Mouse (Mus musculus) neural tube, embryonic 13.5 days (tissue): ENCODE measurements around the gene Tas2r143. TPM values are rescaled to one million over a fixed set of nuclear protein-coding genes. Genes with fewer than 3 reads are reported as not detected.

Source experiments
- ATAC-seq: fragments of 200-750 bp; cut with Nextera tagmentation; 2 replicates; pipeline ENCODE4 v1.8.0; 2017; ENCODE audit warnings: low read depth, mild to moderate bottlenecking, moderate TSS enrichment, moderate library complexity
- H3K27ac ChIP-seq: fragments of 300-500 bp; sonication (generic); replicated peaks from 2 replicates; pipeline ENCODE4 v1.5.1; 2015; ENCODE audit warnings: moderate library complexity, mild to moderate bottlenecking, inconsistent platforms
- H3K27me3 ChIP-seq: fragments of 300-500 bp; sonication (generic); 2 replicates; pipeline ENCODE4 v1.6.1; 2015; ENCODE audit warnings: mild to moderate bottlenecking, inconsistent platforms
- H3K36me3 ChIP-seq: fragments of 300-500 bp; sonication (generic); 2 replicates; pipeline ENCODE4 v1.6.1; 2015; ENCODE audit warnings: mild to moderate bottlenecking, inconsistent platforms
- H3K4me1 ChIP-seq: fragments of 300-500 bp; sonication (generic); replicated peaks from 2 replicates; pipeline ENCODE4 v1.6.1; 2015; ENCODE audit warnings: inconsistent platforms
- H3K4me2 ChIP-seq: fragments of 300-500 bp; sonication (generic); 2 replicates; pipeline ENCODE4 v1.6.1; 2015; ENCODE audit warnings: inconsistent platforms, mild to moderate bottlenecking, moderate library complexity
- H3K4me3 ChIP-seq: fragments of 300-500 bp; sonication (generic); 2 replicates; pipeline ENCODE4 v1.5.1; 2015; ENCODE audit warnings: mild to moderate bottlenecking, inconsistent platforms
- H3K9ac ChIP-seq: fragments of 300-500 bp; sonication (generic); 2 replicates; pipeline ENCODE4 v1.6.1; 2015; ENCODE audit warnings: moderate library complexity, mild to moderate bottlenecking, inconsistent platforms
- H3K9me3 ChIP-seq: fragments of 300-500 bp; sonication (generic); 2 replicates; pipeline ENCODE4 v1.6.1; 2016; ENCODE audit warnings: inconsistent platforms
- WGBS: fragments of 180-500 bp; shearing (Covaris S2); methylation state at CpG from one replicate; pipeline ENCODE4 v1.1.7; 2015; 5-methylcytosine and 5-hydroxymethylcytosine counted together
- polyA plus RNA-seq: library from polyadenylated mRNA; unstranded; fragments of >200 nt; fragmentation: Nextera tagmentation; extraction: Ambion mirVana; gene quantifications from 2 replicates; pipeline ENCODE4 v1.2.1, GENCODE M21; 2015

Gene Tas2r143
- polyA plus RNA-seq, 1 experiment from 2014 or later, result not detected

DNA sequence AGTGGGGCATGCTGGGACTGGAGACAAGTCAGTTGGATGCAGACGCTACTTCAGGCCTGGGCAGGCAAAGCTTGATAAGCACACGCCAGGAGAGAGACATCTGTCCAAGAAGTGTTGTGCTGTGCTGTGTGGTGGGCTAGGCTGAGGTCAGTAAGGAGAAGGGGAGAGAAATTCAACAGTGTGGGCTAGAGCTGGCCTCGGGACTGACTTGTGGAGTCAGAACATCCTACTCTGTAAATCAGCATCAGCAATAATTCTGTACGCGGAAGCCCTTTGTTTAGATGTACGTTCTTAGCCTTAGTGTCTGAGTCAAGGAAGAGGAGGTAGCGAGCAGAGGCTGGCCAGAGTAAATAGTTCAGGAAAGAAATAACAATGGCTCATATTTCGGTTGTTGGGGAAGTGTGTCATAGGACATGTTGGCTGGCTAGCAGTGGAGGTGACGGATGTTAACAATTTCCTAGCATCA lies 18.1 kb upstream of the Tas2r143 start:
- H3K4me2 ChIP-seq, result no peak overlapping the region
- H3K27ac ChIP-seq, result no peak overlapping the region; the same call in 1 of the 2 replicates
- 70% methylated on average over 9 of the region's 9 CpGs for WGBS
- no peaks in the 10 kb centered on the region; the same call in 1 of the 2 replicates for H3K4me1 ChIP-seq
- no peaks in the 10 kb centered on the region for H3K27me3 ChIP-seq
- H3K9me3 ChIP-seq, result no peaks in the 10 kb centered on the region
- no peaks in the 10 kb centered on the region for H3K36me3 ChIP-seq
- H3K4me3 ChIP-seq, result no peak overlapping the region
- ATAC-seq, result peak; percentile 40; the same call in 1 of the 2 replicates
- no peak overlapping the region for H3K9ac ChIP-seq

DNA sequence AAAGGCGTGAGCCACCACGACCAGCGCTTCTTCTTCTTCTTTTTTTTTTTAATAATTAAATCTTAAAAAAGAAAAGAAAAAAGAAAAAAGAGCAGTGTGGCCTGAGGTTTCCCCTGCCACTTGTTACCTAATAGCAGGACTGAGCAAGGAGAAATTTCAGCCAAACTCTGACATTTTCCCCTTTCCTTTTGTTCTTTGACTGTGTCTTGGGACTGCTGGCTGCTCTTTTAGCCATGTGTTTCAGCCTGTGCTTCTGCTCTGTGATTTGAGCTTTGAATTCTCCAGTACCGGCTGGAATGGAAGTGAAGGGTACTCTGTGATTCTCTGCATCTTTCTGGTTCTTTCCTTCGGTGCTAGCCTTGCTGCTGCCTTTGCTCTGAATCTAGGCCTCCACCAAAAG lies 16.7 kb upstream of the Tas2r143 start:
- Histone ChIP-seq H3K4me3 (no peak overlapping the region), H3K9ac (no peak overlapping the region), H3K4me1 (no peaks in the 10 kb centered on the region; the same call in 1 of the 2 replicates), H3K27ac (no peak overlapping the region), H3K27me3 (no peaks in the 10 kb centered on the region), H3K9me3 (no peaks in the 10 kb centered on the region), H3K36me3 (no peaks in the 10 kb centered on the region), H3K4me2 (no peak overlapping the region)
- ATAC-seq, result no peak
- 94% methylated on average over 5 of the region's 5 CpGs for WGBS

DNA sequence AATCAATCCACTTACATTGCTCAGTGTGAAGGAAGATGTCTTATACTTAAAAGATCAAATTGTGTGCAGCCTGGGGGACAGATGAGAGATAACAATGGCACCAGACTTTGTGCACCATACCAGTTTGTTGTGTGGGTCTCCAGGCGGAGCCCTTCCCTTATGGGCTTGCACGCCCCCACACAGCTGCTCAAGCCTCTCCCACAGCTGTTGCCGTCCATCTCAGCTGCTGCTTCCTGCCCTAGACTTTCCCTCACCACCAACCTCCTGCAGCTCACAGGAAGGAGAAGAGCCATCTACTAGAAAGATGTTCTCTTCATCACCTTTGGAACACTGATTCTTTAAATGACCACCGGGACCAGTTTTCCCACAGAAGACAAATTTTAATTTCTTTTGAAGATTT lies 14.4 kb upstream of the Tas2r143 start:
- Histone ChIP-seq H3K4me2 (no peak overlapping the region), H3K4me3 (no peak overlapping the region), H3K27me3 (no peaks in the 10 kb centered on the region), H3K27ac (no peak overlapping the region), H3K36me3 (no peaks in the 10 kb centered on the region), H3K4me1 (no peaks in the 10 kb centered on the region; the same call in 1 of the 2 replicates), H3K9ac (no peak overlapping the region), H3K9me3 (no peaks in the 10 kb centered on the region)
- 78% methylated on average over 4 of the region's 4 CpGs for WGBS
- ATAC-seq, result no peak

DNA sequence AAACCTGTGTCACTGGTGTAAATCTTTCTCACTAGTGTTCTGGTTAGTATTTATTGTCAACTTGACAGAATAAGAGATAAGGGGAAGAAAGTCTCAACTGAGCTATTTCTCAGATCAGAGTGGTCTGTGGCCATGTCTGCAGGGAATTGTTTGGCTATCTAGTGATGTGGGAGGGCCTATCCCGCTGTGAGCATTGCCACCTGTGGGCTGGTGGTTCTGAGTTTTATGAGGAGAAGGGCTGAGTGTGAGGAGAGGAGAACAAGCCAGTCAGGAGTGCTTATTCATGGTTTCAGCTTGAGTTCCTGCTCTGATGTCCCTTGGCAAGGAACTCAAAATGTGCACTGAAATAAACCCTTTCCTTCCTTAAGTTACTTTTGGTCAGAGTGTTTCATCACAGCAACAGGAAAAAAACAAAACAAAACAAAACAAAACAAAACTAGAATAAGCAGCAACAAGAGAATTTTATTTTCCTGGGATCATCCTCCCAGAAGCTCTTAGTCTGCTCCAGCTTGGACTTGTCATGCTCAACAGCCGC lies 8.2 kb upstream of the Tas2r143 start:
- no peaks in the 10 kb centered on the region for H3K36me3 ChIP-seq
- H3K27me3 ChIP-seq, result no peaks in the 10 kb centered on the region
- no peak for ATAC-seq
- no peaks in the 10 kb centered on the region for H3K4me1 ChIP-seq
- H3K4me2 ChIP-seq, result no peak overlapping the region
- H3K9ac ChIP-seq, result no peak overlapping the region
- no peaks in the 10 kb centered on the region for H3K9me3 ChIP-seq
- 44% methylated on average over 2 of the region's 2 CpGs for WGBS
- H3K27ac ChIP-seq, result no peak overlapping the region
- no peak overlapping the region for H3K4me3 ChIP-seq

DNA sequence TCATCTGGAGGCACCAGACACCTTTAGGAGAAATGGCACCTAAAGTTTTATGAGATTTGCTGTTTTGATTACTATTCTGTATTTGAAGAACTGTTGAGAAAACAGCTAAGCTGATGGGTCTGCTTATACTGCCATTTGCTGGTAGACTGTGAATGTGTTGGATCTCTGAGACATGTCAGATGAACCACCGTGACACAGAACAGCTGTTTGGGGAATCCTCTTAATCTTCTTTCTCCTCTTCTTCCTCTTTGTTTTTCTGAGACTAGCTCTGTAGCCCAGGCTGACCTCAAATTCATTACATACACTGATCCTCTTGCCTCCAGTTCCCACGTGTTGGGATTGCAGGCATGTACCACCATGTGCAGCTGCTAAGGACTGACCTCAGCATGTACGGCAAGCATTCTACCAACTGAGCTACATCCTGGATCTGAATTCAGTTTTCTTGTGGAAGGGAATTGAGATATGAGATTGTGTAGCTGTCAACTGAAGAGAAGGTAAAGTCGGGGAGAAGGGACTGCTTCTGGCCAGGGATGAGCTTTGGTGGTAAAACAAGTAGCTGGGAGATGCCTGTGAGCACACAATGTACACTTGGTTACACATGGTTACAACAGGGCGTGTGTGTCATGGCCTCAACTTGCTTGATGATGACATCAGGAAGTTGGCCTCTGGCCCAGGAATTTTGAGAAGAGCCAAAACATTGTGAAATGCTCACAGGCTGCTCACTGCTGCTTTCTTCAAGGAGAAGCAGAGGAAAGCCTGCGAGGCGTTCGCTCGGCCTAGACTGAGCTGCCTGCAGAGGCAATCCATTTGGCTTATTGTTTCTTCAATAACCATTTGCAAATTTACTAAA lies 3.9 kb upstream of the Tas2r143 start:
- H3K27ac ChIP-seq, result no peak overlapping the region
- no peak overlapping the region for H3K4me2 ChIP-seq
- H3K9ac ChIP-seq, result no peak overlapping the region
- H3K4me3 ChIP-seq, result no peak overlapping the region
- H3K9me3 ChIP-seq, result no peaks in the 10 kb centered on the region
- WGBS, result 80% methylated on average over 9 of the region's 9 CpGs
- ATAC-seq, result no peak
- H3K4me1 ChIP-seq, result no peaks in the 10 kb centered on the region
- no peaks in the 10 kb centered on the region for H3K27me3 ChIP-seq
- H3K36me3 ChIP-seq, result no peaks in the 10 kb centered on the region

DNA sequence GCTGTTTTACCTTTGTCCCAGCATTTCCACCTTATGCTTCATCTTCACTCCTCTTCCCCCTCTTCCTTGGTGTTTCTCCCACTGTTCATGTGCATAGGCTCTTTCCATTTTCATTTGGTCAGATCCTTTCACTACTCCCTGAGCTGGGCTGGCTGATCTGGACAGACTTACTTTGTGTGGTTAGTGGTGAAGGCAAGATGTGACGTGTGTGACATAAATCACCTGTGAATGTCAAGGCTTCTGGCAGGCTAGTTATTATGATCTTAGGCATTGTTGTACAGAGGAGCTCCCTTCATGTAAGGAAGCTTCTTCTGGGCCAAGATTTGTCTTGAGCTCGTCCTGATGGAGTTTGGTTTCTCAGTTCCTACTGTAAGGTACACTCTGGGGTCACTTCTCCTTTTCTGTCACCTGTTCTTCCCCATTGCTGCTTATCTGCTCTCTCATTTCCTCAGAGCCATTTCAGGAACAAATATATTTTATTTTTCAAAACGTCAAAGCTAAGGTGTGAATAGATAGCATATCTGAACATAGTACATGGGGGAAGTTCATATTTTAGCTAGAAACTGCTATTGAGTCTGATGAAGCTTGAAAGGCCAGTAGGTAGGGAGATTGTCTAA lies 2.9 kb upstream of the Tas2r143 start:
- Histone ChIP-seq H3K27ac (no peak overlapping the region), H3K4me2 (no peak overlapping the region), H3K9ac (no peak overlapping the region), H3K9me3 (no peaks in the 10 kb centered on the region), H3K36me3 (no peaks in the 10 kb centered on the region), H3K4me3 (no peak overlapping the region), H3K4me1 (no peaks in the 10 kb centered on the region), H3K27me3 (no peaks in the 10 kb centered on the region)
- WGBS, result 71% methylated on average over 3 of the region's 3 CpGs
- ATAC-seq, result no peak

DNA sequence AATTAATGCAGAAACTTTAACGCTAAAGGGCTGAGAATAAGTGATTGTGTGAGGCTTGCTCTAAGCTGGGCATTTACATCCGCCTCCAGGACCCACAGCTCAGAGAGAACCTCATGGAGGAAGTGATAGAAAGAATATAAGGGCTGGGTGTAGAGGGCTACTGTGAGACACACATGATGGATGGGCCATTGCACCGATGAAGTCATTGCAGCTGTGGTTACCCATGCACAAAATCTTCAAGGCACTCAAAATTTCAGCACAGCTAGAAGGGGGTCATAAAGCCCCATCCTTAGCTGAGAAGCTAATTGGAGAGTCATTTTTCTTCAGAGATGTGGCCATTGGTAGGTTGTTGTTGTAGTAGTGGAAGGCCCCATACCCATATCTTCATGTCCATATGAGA lies 1.8 kb upstream of the Tas2r143 start:
- ATAC-seq, result no peak
- Histone ChIP-seq H3K36me3 (no peaks in the 10 kb centered on the region), H3K4me1 (no peaks in the 10 kb centered on the region), H3K4me2 (no peak overlapping the region), H3K9ac (no peak overlapping the region), H3K9me3 (no peaks in the 10 kb centered on the region), H3K27me3 (no peaks in the 10 kb centered on the region), H3K4me3 (no peak overlapping the region), H3K27ac (no peak overlapping the region)
- WGBS, result 87% methylated on average over 3 of the region's 3 CpGs

DNA sequence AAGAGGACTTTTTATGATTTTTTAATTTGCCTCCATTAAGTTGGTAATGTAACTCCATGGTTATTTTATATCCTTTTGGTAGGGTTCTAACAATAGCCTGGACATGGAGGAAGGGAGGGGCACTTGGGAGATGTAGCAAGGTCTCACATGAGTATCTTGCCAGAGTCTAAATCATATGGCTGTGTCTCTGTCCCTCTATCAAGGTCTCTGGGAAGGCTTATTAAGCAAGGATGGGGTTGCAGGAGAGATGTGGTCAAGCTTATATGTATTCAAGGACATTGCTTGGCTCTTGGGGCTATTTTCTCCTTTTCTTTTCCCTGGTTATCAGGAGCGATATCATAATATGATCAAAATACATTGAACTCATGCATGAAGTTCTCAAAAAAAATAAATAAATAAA lies 1.0 kb upstream of the Tas2r143 start:
- Histone ChIP-seq H3K9me3 (no peaks in the 10 kb centered on the region), H3K4me3 (no peak overlapping the region), H3K4me1 (no peaks in the 10 kb centered on the region), H3K27me3 (no peaks in the 10 kb centered on the region), H3K27ac (no peak overlapping the region), H3K36me3 (no peaks in the 10 kb centered on the region), H3K9ac (no peak overlapping the region), H3K4me2 (no peak overlapping the region)
- WGBS, result 100% methylated on average over 1 of the region's 1 CpGs
- ATAC-seq, result no peak

DNA sequence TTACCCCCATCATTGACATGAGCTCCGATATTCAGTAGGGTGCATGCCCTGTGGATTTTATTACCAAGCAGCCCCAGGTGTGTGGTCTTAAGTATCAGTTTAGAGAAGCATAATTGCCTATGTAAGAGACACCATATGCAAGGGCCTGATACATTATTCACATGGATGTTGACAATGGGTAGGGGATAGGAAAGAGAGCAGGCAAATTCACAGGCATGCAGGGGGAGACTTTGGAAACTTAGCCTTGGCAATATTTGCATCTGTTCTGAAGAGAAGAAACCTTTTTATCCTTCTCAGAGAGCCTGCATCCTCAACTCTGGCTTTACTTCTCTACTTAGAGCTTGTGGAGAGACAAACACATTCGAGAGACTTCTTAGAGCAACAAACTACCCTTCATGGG lies 5.1 kb downstream of the Tas2r143 start, which contains the start of gene Tas2r135:
Gene Tas2r135, plus strand, starts transcription at position 301 of the 400 bp plus-strand sequence.
- Histone ChIP-seq H3K9me3 (no peaks in the 10 kb centered on the region), H3K4me1 (no peaks in the 10 kb centered on the region)
- 85% methylated on average over 2 of the region's 2 CpGs for WGBS

DNA sequence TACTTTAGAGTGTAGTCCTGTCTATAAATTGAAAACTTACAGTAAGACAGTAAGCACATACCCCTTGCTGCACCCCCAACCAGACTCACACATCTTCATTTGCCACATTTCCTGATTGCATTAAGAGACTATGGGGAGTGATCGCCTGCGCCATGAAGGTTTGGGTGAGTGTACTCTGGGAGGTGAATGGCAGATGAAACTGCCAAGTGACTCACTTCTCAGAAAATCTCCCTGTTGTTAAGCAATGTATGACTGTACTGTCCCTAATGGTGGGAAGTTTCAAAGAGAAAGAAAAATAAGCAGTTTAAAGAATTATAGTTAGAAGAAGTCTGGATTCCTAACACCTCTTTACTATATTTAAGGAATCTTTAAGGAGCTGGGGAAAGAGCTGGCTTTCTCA lies 19.4 kb downstream of the Tas2r143 start:
- no peaks in the 10 kb centered on the region for H3K36me3 ChIP-seq
- no peak overlapping the region for H3K4me2 ChIP-seq
- no peaks in the 10 kb centered on the region for H3K27me3 ChIP-seq
- no peak overlapping the region for H3K9ac ChIP-seq
- no peaks in the 10 kb centered on the region for H3K4me1 ChIP-seq
- H3K27ac ChIP-seq, result no peak overlapping the region
- WGBS, result 100% methylated on average over 2 of the region's 2 CpGs
- H3K4me3 ChIP-seq, result no peak overlapping the region
- no peak for ATAC-seq
- no peaks in the 10 kb centered on the region for H3K9me3 ChIP-seq

More for the DNA sequence above, 5.1 kb downstream of the Tas2r143 start, which contains the start of gene Tas2r135:
- H3K4me2 ChIP-seq, result no peak within 1 kb of the TSS
- no peaks in the 10 kb centered on the region for H3K27me3 ChIP-seq
- ATAC-seq, result no peak
- H3K4me3 ChIP-seq, result no peak within 1 kb of the TSS
- H3K27ac ChIP-seq, result no peak within 1 kb of the TSS
- no peak within 1 kb of the TSS for H3K9ac ChIP-seq
- H3K36me3 ChIP-seq, result no peaks in the 10 kb centered on the region

DNA sequence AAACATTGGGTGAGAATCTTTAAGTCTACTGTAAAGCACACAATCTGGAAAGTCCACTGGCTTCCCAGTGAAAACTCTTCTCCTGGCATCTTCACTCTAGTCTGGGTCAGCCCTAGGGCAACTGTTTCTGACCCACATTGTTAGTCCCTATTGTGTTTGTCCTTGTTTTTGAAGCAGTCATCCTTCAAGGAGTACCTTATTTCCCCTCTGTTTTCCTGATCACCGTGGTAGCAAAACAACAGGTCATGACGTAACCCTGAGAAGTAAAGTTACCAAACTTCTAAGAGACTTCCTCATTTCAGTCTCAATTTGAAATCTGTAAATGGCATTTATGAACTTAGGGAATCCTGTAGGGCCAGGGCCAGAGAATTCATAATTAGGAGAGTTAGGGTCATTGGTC lies 21.4 kb downstream of the Tas2r143 start:
- no peak overlapping the region for H3K27ac ChIP-seq
- H3K4me3 ChIP-seq, result no peak overlapping the region
- H3K9me3 ChIP-seq, result no peaks in the 10 kb centered on the region
- H3K4me1 ChIP-seq, result no peaks in the 10 kb centered on the region
- no peaks in the 10 kb centered on the region for H3K27me3 ChIP-seq
- no peak for ATAC-seq
- 74% methylated on average over 2 of the region's 2 CpGs for WGBS
- H3K4me2 ChIP-seq, result no peak overlapping the region
- no peak overlapping the region for H3K9ac ChIP-seq
- no peaks in the 10 kb centered on the region for H3K36me3 ChIP-seq

DNA sequence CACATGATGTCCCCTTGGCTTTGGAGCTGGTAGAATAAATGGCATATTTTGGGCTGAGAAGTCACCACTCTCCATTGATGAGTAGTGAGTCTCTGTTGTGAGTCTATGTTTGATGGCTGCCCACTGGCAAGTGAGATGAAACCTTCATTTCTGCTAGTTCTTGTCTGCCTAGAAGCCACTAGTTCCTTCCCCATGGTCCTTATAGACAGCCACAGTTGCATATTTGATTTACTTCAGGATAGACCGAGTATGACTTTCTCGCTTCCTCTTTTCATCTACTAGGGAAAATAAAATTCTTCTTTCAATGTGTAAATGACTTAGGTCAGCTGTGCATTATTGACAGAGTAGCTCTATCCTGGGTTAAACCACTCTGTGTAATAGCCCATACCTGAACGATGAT lies 24.4 kb downstream of the Tas2r143 start:
- no peaks in the 10 kb centered on the region for H3K4me1 ChIP-seq
- no peak overlapping the region for H3K4me3 ChIP-seq
- no peaks in the 10 kb centered on the region for H3K27me3 ChIP-seq
- H3K4me2 ChIP-seq, result no peak overlapping the region
- H3K36me3 ChIP-seq, result no peaks in the 10 kb centered on the region
- no peak for ATAC-seq
- H3K9me3 ChIP-seq, result no peaks in the 10 kb centered on the region
- no peak overlapping the region for H3K27ac ChIP-seq
- WGBS, result 92% methylated on average over 3 of the region's 3 CpGs
- no peak overlapping the region for H3K9ac ChIP-seq
